In genomic region chr12:80249539-80249938, GRCm38 (mm10) we compare ENCODE assay signal across 15 mouse cellular contexts. TPM values are rescaled to one million over a fixed set of nuclear protein-coding genes. Genes with fewer than 3 reads are reported as not detected.
DNase-seq lines count a peak whose midpoint lies in the region; ATAC-seq and TF ChIP-seq lines count a peak whose summit lies in the region.
"Had no signal": no experiment of that assay in that cellular context is flagged by ENCODE, and none has a peak within 500 bp of the region (broad histone marks: within the 10 kb centered on the region; RNA-seq: fewer than 3 reads in every experiment).

No protein-coding gene starts in this region.

- TF ChIP-seq CTCF in midbrain, postnatal 0 days (IDR thresholded peaks at IDR 0.05): no peak

- H3K27ac ChIP-seq in midbrain, embryonic 10.5 days (replicated peaks): peak overlapping the region; percentile 25; the same call in 1 of the 2 replicates
- H3K27ac ChIP-seq in midbrain, postnatal 0 days (ENCODE audit: low read depth, low read length): no peak overlapping the region
- H3K27ac ChIP-seq in heart, embryonic 14.5 days (replicated peaks in 1 of 2; ENCODE audit: control insufficient read depth in 1 of 2, insufficient read depth in 1 of 2, low read depth in 2 of 2, low read length in 2 of 2): peak overlapping the region in 1 of 2 experiments; percentile 35; a peak in 2 of 4 replicates
- H3K27ac ChIP-seq in limb, embryonic 12.5 days: peak overlapping the region; percentile 69
- H3K27ac ChIP-seq: hindbrain, embryonic 15.5 days; kidney, embryonic 15.5 days; liver, embryonic 15.5 days had no signal

- no peak overlapping the region for H3K4me3 ChIP-seq in midbrain, embryonic 10.5 days
- no peak overlapping the region for H3K4me3 ChIP-seq in midbrain, postnatal 0 days (ENCODE audit: low read depth, low read length)
- no peak overlapping the region for H3K4me3 ChIP-seq in heart, embryonic 14.5 days (ENCODE audit: control insufficient read depth in 1 of 2, insufficient read depth in 1 of 2, low read depth in 1 of 2, low read length in 2 of 2)
- H3K4me3 ChIP-seq in limb, embryonic 12.5 days (replicated peaks): no peak overlapping the region
- H3K4me3 ChIP-seq: hindbrain, embryonic 15.5 days; kidney, embryonic 15.5 days; liver, embryonic 15.5 days; megakaryocyte, embryonic 14.5 days had no signal

- no peaks in the 10 kb centered on the region for H3K27me3 ChIP-seq in midbrain, embryonic 10.5 days (ENCODE audit: low read depth, poor library complexity, severe bottlenecking)
- H3K27me3 ChIP-seq in midbrain, postnatal 0 days (ENCODE audit: insufficient read depth, low read length): no peaks in the 10 kb centered on the region
- H3K27me3 ChIP-seq in heart, embryonic 14.5 days (ENCODE audit: control insufficient read depth, insufficient read depth, low read length): no peaks in the 10 kb centered on the region
- H3K27me3 ChIP-seq in limb, embryonic 12.5 days: no peaks in the 10 kb centered on the region
- H3K27me3 ChIP-seq: hindbrain, embryonic 15.5 days; kidney, embryonic 15.5 days; liver, embryonic 15.5 days had no signal

- no peaks in the 10 kb centered on the region for H3K36me3 ChIP-seq in midbrain, embryonic 10.5 days
- no peaks in the 10 kb centered on the region for H3K36me3 ChIP-seq in midbrain, postnatal 0 days (ENCODE audit: insufficient read depth, low read length)
- H3K36me3 ChIP-seq in heart, embryonic 14.5 days (ENCODE audit: control insufficient read depth, insufficient read depth, low read length): 0 out of 2 replicates have a peak, but pooled peaks cover 7% of the 10 kb centered on the region
- H3K36me3 ChIP-seq in limb, embryonic 12.5 days: 0 out of 2 replicates have a peak, but pooled peaks cover 6% of the 10 kb centered on the region
- H3K36me3 ChIP-seq: hindbrain, embryonic 15.5 days; liver, embryonic 15.5 days had no signal

- peaks cover 39% of the 10 kb centered on the region for H3K4me1 ChIP-seq in midbrain, embryonic 10.5 days
- no peaks in the 10 kb centered on the region for H3K4me1 ChIP-seq in midbrain, postnatal 0 days (ENCODE audit: insufficient read depth, low read length)
- peaks cover 46 to 83% of the 10 kb centered on the region in 2 experiments for H3K4me1 ChIP-seq in heart, embryonic 14.5 days (ENCODE audit: control insufficient read depth in 2 of 2, insufficient read depth in 2 of 2, low read length in 2 of 2)
- peaks cover 83% of the 10 kb centered on the region for H3K4me1 ChIP-seq in limb, embryonic 12.5 days (replicated peaks)

- no peaks in the 10 kb centered on the region for H3K9me3 ChIP-seq in midbrain, embryonic 10.5 days (replicated peaks)
- H3K9me3 ChIP-seq in midbrain, postnatal 0 days (ENCODE audit: low read length): no peaks in the 10 kb centered on the region
- no peaks in the 10 kb centered on the region for H3K9me3 ChIP-seq in heart, embryonic 14.5 days (ENCODE audit: control insufficient read depth, low read length)
- no peaks in the 10 kb centered on the region for H3K9me3 ChIP-seq in limb, embryonic 12.5 days
- H3K9me3 ChIP-seq: hindbrain, embryonic 15.5 days; kidney, embryonic 15.5 days; liver, embryonic 15.5 days; megakaryocyte, embryonic 14.5 days had no signal

- H3K4me2 ChIP-seq in midbrain, postnatal 0 days (ENCODE audit: low read depth, low read length, poor library complexity, severe bottlenecking): no peak overlapping the region
- H3K4me2 ChIP-seq in heart, embryonic 14.5 days (ENCODE audit: low read length): no peak overlapping the region; the same call in 1 of the 2 replicates
- H3K4me2 ChIP-seq in limb, embryonic 12.5 days: no peak overlapping the region
- H3K4me2 ChIP-seq: hindbrain, embryonic 15.5 days; kidney, embryonic 15.5 days; liver, embryonic 15.5 days had no signal

- DNase-seq in midbrain, embryonic 10.5 days (ENCODE audit: low spot score): no peak
- no peak for DNase-seq in midbrain, postnatal 0 days (ENCODE audit: low spot score)
- DNase-seq in embryo, embryonic 11 days: no peak
- no peak for DNase-seq in right cerebral cortex, postnatal 4 days
- DNase-seq in thymus, adult 18-20 months: no peak
- DNase-seq: cerebellum, adult 8-10 months; layer of hippocampus, postnatal 36 days; right cerebral cortex, adult 18-20 months had no signal

- ATAC-seq in midbrain, postnatal 0 days (ENCODE audit: low FRiP score): no peak
- 0 out of 2 replicates have a peak, but pooled peaks have one; percentile 29 for ATAC-seq in heart, embryonic 14.5 days (ENCODE audit: insufficient number of reproducible peaks, insufficient read depth, low FRiP score, low read depth)
- no peak for ATAC-seq in limb, embryonic 12.5 days (ENCODE audit: insufficient number of reproducible peaks, insufficient read depth, low FRiP score, low TSS enrichment, low read depth)
- ATAC-seq: forebrain, embryonic 14.5 days had no signal

- 77% methylated on average over 6 of the region's 6 CpGs for WGBS in midbrain, embryonic 10.5 days
- WGBS in midbrain, postnatal 0 days: 66% methylated on average over 6 of the region's 6 CpGs
- WGBS in heart, embryonic 14.5 days: 51% methylated on average over 6 of the region's 6 CpGs
- 57% methylated on average over 6 of the region's 6 CpGs for WGBS in limb, embryonic 12.5 days

- no peak overlapping the region for H3K9ac ChIP-seq in midbrain, postnatal 0 days (replicated peaks; ENCODE audit: low read length, poor library complexity, severe bottlenecking)
- H3K9ac ChIP-seq in heart, embryonic 14.5 days (ENCODE audit: low read length): peak overlapping the region; percentile 34; the same call in 1 of the 2 replicates
- no peak overlapping the region for H3K9ac ChIP-seq in limb, embryonic 12.5 days (replicated peaks)
- H3K9ac ChIP-seq: hindbrain, embryonic 15.5 days; kidney, embryonic 15.5 days; liver, embryonic 15.5 days had no signal

RNA-seq across cellular contexts. Expression of gene Actn1, which starts 10.6 kb away (rescaled TPM):
- 23.1 and 24.9 TPM in 2 replicates for polyA plus RNA-seq in midbrain, embryonic 10.5 days (2016; fragmentation: Nextera tagmentation; extraction: Ambion mirVana)
- 17.1 and 18.0 TPM in 2 replicates for total RNA-seq in midbrain, postnatal 0 days (2014; rRNA removed)
- 6.2 and 7.4 TPM in 2 replicates for polyA plus RNA-seq in midbrain, postnatal 0 days (2015; fragmentation: Nextera tagmentation; extraction: Ambion mirVana)
- 38.7 and 42.7 TPM in 2 replicates for polyA plus RNA-seq in heart, embryonic 14.5 days (2014; fragmentation: Nextera tagmentation; extraction: Ambion mirVana)
- polyA plus RNA-seq in limb, embryonic 12.5 days (2016; fragmentation: Nextera tagmentation; extraction: Ambion mirVana): 42.0 and 45.8 TPM in 2 replicates
